Mouse (Mus musculus) spleen, adult 2 months (tissue): ENCODE measurements at regions not wholly inside any gene's neighbourhood (a gene's known extent, or its start where the extent isn't known, plus 50 kb on each side); places are given as distances from the start of the nearest gene placed in this dataset.

Source experiments
- DNase-seq, 2 experiments: peaks; one replicate each; pipeline versions ENCODE4 v3.0.0 to v3.0.0-alpha.2; 2012 to 2021; ENCODE audit warnings: low spot score in 2 of 2, low read depth in 1 of 2
- H3K27ac ChIP-seq: fragments of 200-500 bp; 2 replicates; pipeline ENCODE4 v1.5.1; 2012; ENCODE audit warnings: low read length, inconsistent platforms; ENCODE audit not compliant: insufficient read depth
- H3K27me3 ChIP-seq: fragments of 200-500 bp; 2 replicates; pipeline ENCODE4 v1.6.1; 2012; ENCODE audit warnings: mild to moderate bottlenecking, moderate library complexity, low read length, inconsistent platforms; ENCODE audit not compliant: control insufficient read depth, insufficient read depth
- H3K36me3 ChIP-seq: fragments of 200-500 bp; 2 replicates; pipeline ENCODE4 v1.6.1; 2012; ENCODE audit warnings: mild to moderate bottlenecking, low read length, inconsistent platforms; ENCODE audit not compliant: control insufficient read depth, insufficient read depth
- H3K4me1 ChIP-seq: fragments of 200-500 bp; 2 replicates; pipeline ENCODE4 v1.6.1; 2011; ENCODE audit warnings: inconsistent platforms; ENCODE audit not compliant: control insufficient read depth, insufficient read depth, insufficient read length
- H3K4me3 ChIP-seq: fragments of 200-500 bp; 2 replicates; pipeline ENCODE4 v1.5.1; 2011; ENCODE audit warnings: mild to moderate bottlenecking, inconsistent platforms; ENCODE audit not compliant: insufficient read depth, insufficient read length; ENCODE audit errors: extremely low read depth
- CTCF ChIP-seq: fragments of 200-500 bp; IDR thresholded peaks from 2 replicates; pipeline ENCODE4 v1.5.1; 2011; ENCODE audit warnings: mild to moderate bottlenecking, inconsistent platforms; ENCODE audit not compliant: insufficient read depth, insufficient read length, insufficient replicate concordance; ENCODE audit errors: extremely low read depth
- POLR2A ChIP-seq: fragments of 200-500 bp; IDR thresholded peaks from 2 replicates; pipeline ENCODE4 v1.6.1; 2011; ENCODE audit warnings: low read depth, low read length, inconsistent platforms
- WGBS: fragments of 180-500 bp; shearing (Covaris S2); methylation state at CpG from one replicate; pipeline ENCODE4 v1.1.7; 2018; 5-methylcytosine and 5-hydroxymethylcytosine counted together

DNA sequence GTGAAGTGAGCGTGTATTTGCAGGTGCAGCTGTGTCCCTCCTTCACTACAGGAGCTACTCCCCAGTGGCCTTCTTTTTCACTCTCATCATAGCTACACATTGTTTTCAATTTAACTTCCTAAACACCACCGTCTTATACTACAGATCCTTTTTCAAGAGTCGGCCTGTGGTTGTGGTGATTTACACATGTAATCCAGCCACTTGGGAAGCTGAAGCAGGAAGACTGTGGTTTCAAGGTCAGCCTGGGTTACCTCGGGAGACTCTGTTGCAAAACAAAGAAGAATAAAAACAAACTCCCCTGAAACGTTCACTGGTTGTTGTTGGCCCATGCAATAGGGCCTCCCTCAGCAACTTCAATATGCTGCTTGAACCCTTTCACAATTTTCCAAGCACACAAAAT lies 153.8 kb upstream of the Kcnh8 start:
- Histone ChIP-seq H3K27me3 (no peaks in the 10 kb centered on the region), H3K27ac (no peak overlapping the region), H3K4me1 (no peaks in the 10 kb centered on the region), H3K36me3 (no peaks in the 10 kb centered on the region), H3K4me3 (no peak overlapping the region)
- TF ChIP-seq POLR2A: no peak
- no peak for TF ChIP-seq CTCF
- WGBS: 9% methylated on average over 5 of the region's 5 CpGs
- peak in 1 of 2 experiments; percentile 15 for DNase-seq

GRCm38 (mm10) chr17:52459303-52459996 lies 143.1 kb upstream of the Kcnh8 start:
- H3K4me3 ChIP-seq: no peak overlapping the region
- H3K27me3 ChIP-seq: no peaks in the 10 kb centered on the region
- no peaks in the 10 kb centered on the region; the same call in 1 of the 2 replicates for H3K4me1 ChIP-seq
- 81% methylated on average over 10 of the region's 10 CpGs for WGBS
- DNase-seq: no peak
- H3K27ac ChIP-seq: no peak overlapping the region
- H3K36me3 ChIP-seq: no peaks in the 10 kb centered on the region
- no peak for TF ChIP-seq CTCF
- no peak for TF ChIP-seq POLR2A

GRCm38 (mm10) chr17:52459997-52460387 lies 142.5 kb upstream of the Kcnh8 start:
- H3K4me1 ChIP-seq: no peaks in the 10 kb centered on the region; the same call in 1 of the 2 replicates
- DNase-seq: no peak
- WGBS: 91% methylated on average over 5 of the region's 5 CpGs
- no peak overlapping the region for H3K4me3 ChIP-seq
- no peak overlapping the region for H3K27ac ChIP-seq
- TF ChIP-seq CTCF: no peak
- no peak for TF ChIP-seq POLR2A
- no peaks in the 10 kb centered on the region for H3K36me3 ChIP-seq
- no peaks in the 10 kb centered on the region for H3K27me3 ChIP-seq

DNA sequence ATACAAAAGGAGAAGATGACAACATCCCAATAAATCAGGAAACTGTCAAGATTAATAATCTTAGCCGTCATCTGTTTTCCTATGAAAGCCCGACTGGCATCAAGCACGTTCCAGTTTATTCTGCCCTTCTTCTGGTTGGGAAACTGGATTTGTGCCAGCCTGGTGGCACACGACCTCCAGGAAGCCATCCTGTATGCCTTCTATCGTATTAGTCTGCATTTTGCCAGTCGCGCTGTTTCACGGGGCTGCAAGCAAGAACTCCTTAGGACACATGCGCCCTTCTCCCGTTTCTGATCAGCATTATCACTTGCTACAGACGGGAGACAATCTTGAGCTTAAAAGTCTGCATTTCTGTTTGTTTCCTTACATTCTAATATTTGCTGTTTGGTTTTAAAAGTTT lies 141.2 kb upstream of the Kcnh8 start:
- DNase-seq: no peak
- Histone ChIP-seq H3K4me3 (no peak overlapping the region), H3K27ac (peak overlapping the region; percentile 57), H3K27me3 (no peaks in the 10 kb centered on the region), H3K4me1 (no peaks in the 10 kb centered on the region), H3K36me3 (no peaks in the 10 kb centered on the region)
- 73% methylated on average over 11 of the region's 11 CpGs for WGBS
- TF ChIP-seq CTCF: no peak
- TF ChIP-seq POLR2A: no peak

GRCm38 (mm10) chr17:52461709-52462141 lies 140.8 kb upstream of the Kcnh8 start:
- no peaks in the 10 kb centered on the region for H3K36me3 ChIP-seq
- DNase-seq: peak in 1 of 2 experiments; percentile 45
- H3K4me1 ChIP-seq: no peaks in the 10 kb centered on the region
- no peak overlapping the region for H3K27ac ChIP-seq
- TF ChIP-seq CTCF (peak; percentile 27; the same call in 1 of the 2 replicates), POLR2A (no peak)
- 33% methylated on average over 6 of the region's 6 CpGs for WGBS
- no peak overlapping the region for H3K4me3 ChIP-seq
- H3K27me3 ChIP-seq: no peaks in the 10 kb centered on the region

- 76% methylated on average over 9 of the region's 9 CpGs for WGBS
- Histone ChIP-seq H3K27me3 (no peaks in the 10 kb centered on the region), H3K36me3 (no peaks in the 10 kb centered on the region), H3K4me1 (no peaks in the 10 kb centered on the region), H3K4me3 (no peak overlapping the region), H3K27ac (no peak overlapping the region)
- TF ChIP-seq POLR2A (no peak), CTCF (no peak)
- no peak for DNase-seq
Observed at GRCm38 (mm10) chr17:52462361-52462760, 140.1 kb upstream of the Kcnh8 start.

- Histone ChIP-seq H3K4me3 (no peak overlapping the region), H3K27me3 (no peaks in the 10 kb centered on the region), H3K27ac (peak overlapping the region; percentile 80; the same call in 1 of the 2 replicates), H3K4me1 (no peaks in the 10 kb centered on the region), H3K36me3 (no peaks in the 10 kb centered on the region)
- DNase-seq: peak in 1 of 2 experiments; percentile 40
- TF ChIP-seq CTCF (no peak), POLR2A (no peak)
- WGBS: 78% methylated on average over 5 of the region's 5 CpGs
Observed at GRCm38 (mm10) chr17:52468464-52468863, 134.0 kb upstream of the Kcnh8 start.
